In genomic region chr19:32439356-32439755, GRCm38 (mm10) we compare ENCODE assay signal across 24 mouse cellular contexts. TPM values are rescaled to one million over a fixed set of nuclear protein-coding genes. Genes with fewer than 3 reads are reported as not detected.
DNase-seq lines count a peak whose midpoint lies in the region; ATAC-seq lines count a peak whose summit lies in the region.
"Had no signal": no experiment of that assay in that cellular context is flagged by ENCODE, and none has a peak within 500 bp of the region (broad histone marks: within the 10 kb centered on the region; RNA-seq: fewer than 3 reads in every experiment).

No protein-coding gene starts in this region.

- intact Hi-C loops in left cerebral cortex, postnatal 4 days (cut with DNase I), result no loop called here

- no peaks in the 10 kb centered on the region for H3K4me1 ChIP-seq in embryonic facial prominence, embryonic 12.5 days
- H3K4me1 ChIP-seq in embryonic facial prominence, embryonic 10.5 days, result no peaks in the 10 kb centered on the region
- H3K4me1 ChIP-seq in liver, embryonic 16.5 days (ENCODE audit: control insufficient read depth, low read depth, low read length), result peaks cover 4% of the 10 kb centered on the region
- H3K4me1 ChIP-seq: embryonic facial prominence, embryonic 13.5 days; forebrain, embryonic 10.5 days; heart, embryonic 15.5 days; hindbrain, embryonic 15.5 days had no signal

- no peak overlapping the region for H3K4me2 ChIP-seq in embryonic facial prominence, embryonic 12.5 days (replicated peaks)
- H3K4me2 ChIP-seq in liver, embryonic 16.5 days (ENCODE audit: low read depth, low read length), result no peak overlapping the region
- H3K4me2 ChIP-seq: embryonic facial prominence, embryonic 13.5 days; heart, embryonic 11.5 days; heart, embryonic 15.5 days; hindbrain, embryonic 15.5 days had no signal

- 88% methylated on average over 2 of the region's 2 CpGs for WGBS in embryonic facial prominence, embryonic 12.5 days
- 84% methylated on average over 2 of the region's 2 CpGs for WGBS in embryonic facial prominence, embryonic 10.5 days
- WGBS in liver, embryonic 16.5 days (ENCODE audit: insufficient replicate concordance), result 72% methylated on average over 2 of the region's 2 CpGs

- H3K4me3 ChIP-seq in embryonic facial prominence, embryonic 12.5 days, result no peak overlapping the region
- H3K4me3 ChIP-seq in embryonic facial prominence, embryonic 10.5 days, result no peak overlapping the region
- H3K4me3 ChIP-seq in liver, embryonic 16.5 days (ENCODE audit: low read depth, low read length), result no peak overlapping the region
- H3K4me3 ChIP-seq: embryonic facial prominence, embryonic 13.5 days; forebrain, embryonic 10.5 days; heart, adult 2 months; heart, embryonic 15.5 days; hindbrain, embryonic 15.5 days had no signal

- 0 out of 2 replicates have a peak, but pooled peaks have one; percentile 6 for ATAC-seq in embryonic facial prominence, embryonic 12.5 days (ENCODE audit: insufficient number of reproducible peaks, insufficient read depth, low FRiP score, low TSS enrichment)
- ATAC-seq in liver, embryonic 16.5 days (ENCODE audit: low read depth), result peak; percentile 16; the same call in 1 of the 2 replicates
- ATAC-seq in erythroblast, adult 5-6 weeks (replicated peaks; ENCODE audit: low FRiP score, poor library complexity, severe bottlenecking), result peak; percentile 57
- ATAC-seq: CD4-positive, CD25-positive, alpha-beta regulatory T cell, adult 4 months; forebrain, embryonic 16.5 days; Patski had no signal

- no peaks in the 10 kb centered on the region for H3K9me3 ChIP-seq in embryonic facial prominence, embryonic 12.5 days
- H3K9me3 ChIP-seq in embryonic facial prominence, embryonic 10.5 days, result peaks cover 2% of the 10 kb centered on the region; the same call in 1 of the 2 replicates
- no peaks in the 10 kb centered on the region for H3K9me3 ChIP-seq in liver, embryonic 16.5 days (replicated peaks; ENCODE audit: control insufficient read depth, low read length)
- H3K9me3 ChIP-seq: heart, embryonic 15.5 days; hindbrain, embryonic 15.5 days had no signal

- H3K27ac ChIP-seq in embryonic facial prominence, embryonic 12.5 days, result no peak overlapping the region
- no peak overlapping the region for H3K27ac ChIP-seq in embryonic facial prominence, embryonic 10.5 days (replicated peaks)
- no peak overlapping the region for H3K27ac ChIP-seq in liver, embryonic 16.5 days (ENCODE audit: low read length)
- H3K27ac ChIP-seq: embryonic facial prominence, embryonic 13.5 days; forebrain, embryonic 10.5 days; heart, adult 2 months; heart, embryonic 15.5 days; hindbrain, embryonic 15.5 days had no signal

- no peaks in the 10 kb centered on the region for H3K36me3 ChIP-seq in embryonic facial prominence, embryonic 12.5 days
- no peaks in the 10 kb centered on the region for H3K36me3 ChIP-seq in embryonic facial prominence, embryonic 10.5 days (replicated peaks)
- no peaks in the 10 kb centered on the region for H3K36me3 ChIP-seq in liver, embryonic 16.5 days (ENCODE audit: control insufficient read depth, insufficient read depth)
- H3K36me3 ChIP-seq: embryonic facial prominence, embryonic 13.5 days; forebrain, embryonic 10.5 days; heart, embryonic 15.5 days; hindbrain, embryonic 15.5 days had no signal

- H3K9ac ChIP-seq in embryonic facial prominence, embryonic 12.5 days, result no peak overlapping the region
- no peak overlapping the region for H3K9ac ChIP-seq in liver, embryonic 16.5 days (ENCODE audit: low read depth, low read length)
- H3K9ac ChIP-seq: embryonic facial prominence, embryonic 13.5 days; heart, embryonic 15.5 days; hindbrain, embryonic 15.5 days had no signal

- DNase-seq in embryonic facial prominence, embryonic 10.5 days (ENCODE audit: low spot score), result no peak
- DNase-seq in liver (no peak), ES-CJ7 (ENCODE audit: low read depth, low spot score) (peak; percentile 27)
- no peak for DNase-seq in left cerebral cortex, postnatal 4 days
- DNase-seq: adrenal gland, adult 8-10 months; adrenal gland, postnatal 36 days; B cell, adult 2 months; cerebellum, adult 2 months; cerebellum, postnatal 10 days; embryo, embryonic 11 days; gastrocnemius, postnatal 10 days; heart, adult 2 months; heart, postnatal 14 days had no signal

- no peaks in the 10 kb centered on the region for H3K27me3 ChIP-seq in embryonic facial prominence, embryonic 12.5 days
- no peaks in the 10 kb centered on the region for H3K27me3 ChIP-seq in embryonic facial prominence, embryonic 10.5 days (replicated peaks; ENCODE audit: low read depth, poor library complexity, severe bottlenecking)
- no peaks in the 10 kb centered on the region for H3K27me3 ChIP-seq in liver, embryonic 16.5 days (ENCODE audit: control insufficient read depth, insufficient read depth, low read depth, low read length)
- H3K27me3 ChIP-seq: embryonic facial prominence, embryonic 13.5 days; heart, embryonic 15.5 days; hindbrain, embryonic 15.5 days had no signal

RNA-seq across cellular contexts. Expression of gene Rpl9-ps6, which starts 27.0 kb away (rescaled TPM):
- 79.9 and 82.6 TPM in 2 replicates for polyA plus RNA-seq in embryonic facial prominence, embryonic 12.5 days (2016; fragmentation: Nextera tagmentation; extraction: Ambion mirVana)
- polyA plus RNA-seq in embryonic facial prominence, embryonic 10.5 days (2016; fragmentation: Nextera tagmentation; extraction: Ambion mirVana), result 69.7 and 70.3 TPM in 2 replicates
- 34.8 and 54.9 TPM in 2 replicates for polyA plus RNA-seq in liver, embryonic 16.5 days (2015; fragmentation: Nextera tagmentation; extraction: Ambion mirVana)
- 50.4 and 59.9 TPM in 2 replicates for total RNA-seq in erythroblast, adult 5-6 weeks (2015; ENCODE audit: low replicate concordance)
- total RNA-seq in erythroblast, adult 5-6 weeks (2017; ENCODE audit: low replicate concordance), result 10.4 and 14.2 TPM in 2 replicates
- total RNA-seq in left cerebral cortex, postnatal 4 days (2021), result 10 to 100 TPM; 33.7 to 39.3 TPM

RNA-seq across cellular contexts. Expression of gene Minpp1, which starts 46.2 kb away (rescaled TPM):
- 75.6 and 78.3 TPM in 2 replicates for polyA plus RNA-seq in embryonic facial prominence, embryonic 12.5 days (2016; fragmentation: Nextera tagmentation; extraction: Ambion mirVana)
- 65.7 and 71.6 TPM in 2 replicates for polyA plus RNA-seq in embryonic facial prominence, embryonic 10.5 days (2016; fragmentation: Nextera tagmentation; extraction: Ambion mirVana)
- polyA plus RNA-seq in liver, embryonic 16.5 days (2015; fragmentation: Nextera tagmentation; extraction: Ambion mirVana), result 69.7 and 71.3 TPM in 2 replicates
- 29.3 and 34.2 TPM in 2 replicates for total RNA-seq in erythroblast, adult 5-6 weeks (2015; ENCODE audit: low replicate concordance)
- total RNA-seq in erythroblast, adult 5-6 weeks (2017; ENCODE audit: low replicate concordance), result 26.8 and 35.7 TPM in 2 replicates
- total RNA-seq in left cerebral cortex, postnatal 4 days (2021), result 10 to 100 TPM; 47.2 to 48.5 TPM

RNA-seq across cellular contexts. Expression of gene Sgms1, which starts 49.8 kb away (rescaled TPM):
- polyA plus RNA-seq in embryonic facial prominence, embryonic 12.5 days (2016; fragmentation: Nextera tagmentation; extraction: Ambion mirVana), result 27.0 and 28.9 TPM in 2 replicates
- 15.2 and 16.6 TPM in 2 replicates for polyA plus RNA-seq in embryonic facial prominence, embryonic 10.5 days (2016; fragmentation: Nextera tagmentation; extraction: Ambion mirVana)
- polyA plus RNA-seq in liver, embryonic 16.5 days (2015; fragmentation: Nextera tagmentation; extraction: Ambion mirVana), result 28.8 and 30.7 TPM in 2 replicates
- total RNA-seq in erythroblast, adult 5-6 weeks (2015; ENCODE audit: low replicate concordance), result 84.4 and 110 TPM in 2 replicates
- 109 and 112 TPM in 2 replicates for total RNA-seq in erythroblast, adult 5-6 weeks (2017; ENCODE audit: low replicate concordance)
- 10 to 100 TPM; 23.4 to 27.2 TPM for total RNA-seq in left cerebral cortex, postnatal 4 days (2021)

Comparison
In these comparisons a context has a peak if more than half of its experiments do, and no peak if none do; other contexts are left out.
1. ATAC-seq: peak in every context shown above with its lines; median percentile 57 in erythroblast, adult 5-6 weeks; 16 in liver, embryonic 16.5 days; 6 in embryonic facial prominence, embryonic 12.5 days.